Mouse (Mus musculus) hindbrain, postnatal 0 days (tissue): ENCODE measurements at regions not wholly inside any gene's neighbourhood (a gene's known extent, or its start where the extent isn't known, plus 50 kb on each side); places are given as distances from the start of the nearest gene placed in this dataset.
"Not testable (repeated sequence)": the region's sequence is repeated elsewhere in the genome, so short reads cannot be mapped to it uniquely, and the experiment has no call there.

Experiments used
- ATAC-seq: fragments of 200-750 bp; cut with Nextera tagmentation; 2 replicates; pipeline ENCODE4 v1.8.0; 2017; ENCODE audit warnings: mild to moderate bottlenecking, moderate TSS enrichment, moderate library complexity
- DNase-seq: peaks from one replicate; pipeline ENCODE4 v3.0.0-alpha.2; 2015; ENCODE audit warnings: low spot score
- H3K27ac ChIP-seq: fragments of 300-500 bp; sonication (generic); 2 replicates; pipeline ENCODE4 v1.5.1; 2014; ENCODE audit warnings: mild to moderate bottlenecking
- H3K27me3 ChIP-seq: fragments of 300-500 bp; sonication (generic); 2 replicates; pipeline ENCODE4 v1.6.1; 2014; ENCODE audit warnings: low read length, mixed read lengths; ENCODE audit not compliant: insufficient read depth
- H3K36me3 ChIP-seq: fragments of 300-500 bp; sonication (generic); 2 replicates; pipeline ENCODE4 v1.6.1; 2014; ENCODE audit warnings: low read length, mixed read lengths; ENCODE audit not compliant: insufficient read depth
- H3K4me1 ChIP-seq: fragments of 300-500 bp; sonication (generic); 2 replicates; pipeline ENCODE4 v1.6.1; 2014; ENCODE audit warnings: antibody characterized with exemption, low read length, mixed read lengths; ENCODE audit not compliant: insufficient read depth
- H3K4me2 ChIP-seq: fragments of 300-500 bp; sonication (generic); 2 replicates; pipeline ENCODE4 v1.6.1; 2014; ENCODE audit warnings: low read depth, mild to moderate bottlenecking, low read length, moderate library complexity, mixed read lengths
- H3K4me3 ChIP-seq: fragments of 300-500 bp; sonication (generic); 2 replicates; pipeline ENCODE4 v1.5.1; 2014; ENCODE audit warnings: low read length
- H3K9ac ChIP-seq: fragments of 300-500 bp; sonication (generic); replicated peaks from 2 replicates; pipeline ENCODE4 v1.6.1; 2014; ENCODE audit warnings: mild to moderate bottlenecking, low read length, moderate library complexity, mixed read lengths
- H3K9me3 ChIP-seq: fragments of 300-500 bp; sonication (generic); 2 replicates; pipeline ENCODE4 v1.6.1; 2016; ENCODE audit warnings: low read length, mixed read lengths
- CTCF ChIP-seq: IDR thresholded peaks from 2 replicates; pipeline ENCODE4 v1.5.1; 2016; ENCODE audit warnings: antibody characterized with exemption, control low read depth, low read depth
- WGBS: fragments of 180-500 bp; shearing (Covaris S2); extraction: QIAGEN DNeasy Blood & Tissue Kit; methylation state at CpG from one replicate; pipeline ENCODE4 v1.1.7; 2014; 5-methylcytosine and 5-hydroxymethylcytosine counted together

GRCm38 (mm10) chr14:116651897-116652296, 273.2 kb upstream of the Gpc6 start:
- Histone ChIP-seq H3K9ac (no peak overlapping the region), H3K4me1 (no peaks in the 10 kb centered on the region), H3K4me3 (no peak overlapping the region), H3K9me3 (no peaks in the 10 kb centered on the region), H3K36me3 (no peaks in the 10 kb centered on the region), H3K27me3 (no peaks in the 10 kb centered on the region), H3K27ac (no peak overlapping the region), H3K4me2 (no peak overlapping the region)
- DNase-seq, result no peak
- no peak for TF ChIP-seq CTCF
- no peak for ATAC-seq
- 83% methylated on average over 9 of the region's 9 CpGs for WGBS

DNA sequence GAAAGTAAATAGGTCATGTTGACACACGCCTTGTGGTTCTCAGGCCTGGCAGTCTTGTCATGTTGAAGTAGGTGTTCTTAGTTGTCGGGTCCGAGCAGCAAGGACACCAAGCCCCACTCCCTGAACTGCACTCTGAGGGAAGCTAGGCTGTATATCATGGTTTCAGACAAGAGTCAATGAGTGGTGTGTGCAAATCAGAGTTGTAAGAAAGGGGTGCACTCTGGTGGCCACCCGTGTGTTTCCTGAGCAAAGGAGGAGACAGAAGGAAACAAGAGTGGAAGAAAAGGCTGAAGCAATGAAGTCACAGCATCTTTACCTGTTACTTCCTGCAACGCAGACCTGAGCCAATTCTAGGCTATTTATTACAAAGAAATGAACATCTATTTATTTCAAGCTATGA, 241.2 kb upstream of the Gpc6 start:
- Histone ChIP-seq H3K4me3 (no peak overlapping the region), H3K4me1 (no peaks in the 10 kb centered on the region), H3K27me3 (no peaks in the 10 kb centered on the region), H3K4me2 (no peak overlapping the region), H3K27ac (no peak overlapping the region), H3K36me3 (no peaks in the 10 kb centered on the region), H3K9ac (no peak overlapping the region), H3K9me3 (no peaks in the 10 kb centered on the region)
- ATAC-seq (no peak), DNase-seq (no peak)
- no peak for TF ChIP-seq CTCF
- 85% methylated on average over 5 of the region's 5 CpGs for WGBS

DNA sequence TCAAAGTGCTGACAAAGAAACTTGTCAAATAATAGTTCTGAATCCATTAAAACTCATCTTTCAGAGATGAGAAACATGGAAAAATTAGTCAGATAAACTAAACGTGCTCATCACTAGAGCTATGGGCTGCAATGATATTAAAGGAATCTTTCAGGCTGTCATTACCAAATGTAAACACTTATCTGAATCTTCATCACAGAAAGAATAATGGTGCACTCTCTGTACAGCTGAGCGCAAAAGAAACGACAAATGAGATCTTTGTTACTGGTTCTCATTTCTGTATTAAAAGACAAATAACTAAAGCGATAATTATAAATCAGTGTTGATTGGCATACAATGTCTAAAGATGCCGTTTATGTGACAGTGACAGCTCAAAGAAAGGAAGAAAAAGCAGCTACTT, 227.4 kb upstream of the Gpc6 start:
- H3K9me3 ChIP-seq, result no peaks in the 10 kb centered on the region
- no peak for ATAC-seq
- H3K4me1 ChIP-seq, result no peaks in the 10 kb centered on the region
- 78% methylated on average over 5 of the region's 5 CpGs for WGBS
- no peak overlapping the region for H3K4me3 ChIP-seq
- no peak overlapping the region for H3K4me2 ChIP-seq
- no peak overlapping the region for H3K9ac ChIP-seq
- TF ChIP-seq CTCF, result no peak
- no peaks in the 10 kb centered on the region for H3K36me3 ChIP-seq
- H3K27me3 ChIP-seq, result no peaks in the 10 kb centered on the region
- no peak overlapping the region for H3K27ac ChIP-seq
- DNase-seq, result no peak

DNA sequence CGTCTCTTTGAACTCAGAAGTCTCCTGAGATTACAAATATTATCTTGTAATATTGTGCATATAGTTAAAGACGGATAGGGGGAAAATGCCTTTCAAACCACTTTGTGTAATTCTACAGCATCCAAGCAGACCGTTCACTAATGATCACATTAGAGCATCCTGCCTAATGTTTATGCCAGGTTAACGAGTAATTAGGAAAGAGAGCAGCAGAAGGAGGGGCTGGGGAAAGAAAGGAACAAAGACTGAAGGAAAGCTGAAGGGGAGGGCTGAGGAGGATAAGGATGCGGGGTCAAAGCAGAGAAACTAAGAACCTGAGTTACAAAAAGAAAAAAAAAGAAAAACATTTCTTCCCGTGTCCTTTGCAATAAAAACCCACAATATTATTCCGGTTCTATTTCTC, 226.7 kb upstream of the Gpc6 start:
- H3K27ac ChIP-seq, result no peak overlapping the region
- H3K9ac ChIP-seq, result no peak overlapping the region
- H3K9me3 ChIP-seq, result no peaks in the 10 kb centered on the region
- 65% methylated on average over 7 of the region's 7 CpGs for WGBS
- H3K36me3 ChIP-seq, result no peaks in the 10 kb centered on the region
- H3K4me3 ChIP-seq, result no peak overlapping the region
- ATAC-seq (no peak), DNase-seq (no peak)
- H3K27me3 ChIP-seq, result no peaks in the 10 kb centered on the region
- no peaks in the 10 kb centered on the region for H3K4me1 ChIP-seq
- H3K4me2 ChIP-seq, result no peak overlapping the region
- no peak for TF ChIP-seq CTCF

- H3K4me1 ChIP-seq, H3K36me3 ChIP-seq, H3K4me2 ChIP-seq, H3K9ac ChIP-seq, H3K27ac ChIP-seq, ATAC-seq, DNase-seq, H3K9me3 ChIP-seq, H3K4me3 ChIP-seq, H3K27me3 ChIP-seq: not testable (repeated sequence)
- 89% methylated on average over 6 of the region's 6 CpGs for WGBS
Measured at GRCm38 (mm10) chr14:116734596-116734995, 190.5 kb upstream of the Gpc6 start.

- DNase-seq, result no peak
- no peaks in the 10 kb centered on the region for H3K27me3 ChIP-seq
- H3K9ac ChIP-seq, result no peak overlapping the region
- H3K9me3 ChIP-seq, result no peaks in the 10 kb centered on the region
- H3K27ac ChIP-seq, result no peak overlapping the region
- H3K4me2 ChIP-seq, result no peak overlapping the region
- H3K4me1 ChIP-seq, result no peaks in the 10 kb centered on the region
- ATAC-seq, result no peak
- H3K4me3 ChIP-seq, result no peak overlapping the region
- no peaks in the 10 kb centered on the region for H3K36me3 ChIP-seq
- no peak for TF ChIP-seq CTCF
- WGBS, result 78% methylated on average over 7 of the region's 7 CpGs
Measured at GRCm38 (mm10) chr14:116754438-116755157, 170.5 kb upstream of the Gpc6 start.

GRCm38 (mm10) chr14:116761429-116761828, 163.7 kb upstream of the Gpc6 start:
- no peaks in the 10 kb centered on the region for H3K9me3 ChIP-seq
- no peaks in the 10 kb centered on the region for H3K4me1 ChIP-seq
- H3K27ac ChIP-seq, result no peak overlapping the region
- no peak overlapping the region for H3K9ac ChIP-seq
- H3K27me3 ChIP-seq, result no peaks in the 10 kb centered on the region
- no peak overlapping the region for H3K4me3 ChIP-seq
- WGBS, result 39% methylated on average over 2 of the region's 2 CpGs
- DNase-seq (no peak), ATAC-seq (no peak)
- H3K36me3 ChIP-seq, result no peaks in the 10 kb centered on the region
- H3K4me2 ChIP-seq, result no peak overlapping the region
- no peak for TF ChIP-seq CTCF
